Mouse (Mus musculus) ES-Bruce4 (cell line): ENCODE results near the gene Ssr3. TPM values are rescaled to one million over a fixed set of nuclear protein-coding genes. Genes with fewer than 3 reads are reported as not detected.

Experiments
- H3K27ac ChIP-seq: 2 replicates; pipeline ENCODE4 v1.5.1; 2012; ENCODE audit warnings: low read length, inconsistent platforms; ENCODE audit not compliant: insufficient read depth
- H3K27me3 ChIP-seq: 2 replicates; pipeline ENCODE4 v1.6.1; 2012; ENCODE audit warnings: mild to moderate bottlenecking, low read length, inconsistent platforms; ENCODE audit not compliant: control insufficient read depth, poor library complexity, insufficient read depth, severe bottlenecking
- H3K36me3 ChIP-seq: 2 replicates; pipeline ENCODE4 v1.6.1; 2012; ENCODE audit warnings: inconsistent platforms, mild to moderate bottlenecking, low read length, moderate library complexity; ENCODE audit not compliant: control insufficient read depth, poor library complexity, insufficient read depth, severe bottlenecking
- H3K4me1 ChIP-seq: one replicate; pipeline ENCODE4 v1.8.1; 2011; ENCODE audit warnings: low read length; ENCODE audit not compliant: control insufficient read depth, insufficient read depth
- H3K4me3 ChIP-seq: 2 replicates; pipeline ENCODE4 v1.5.1; 2011; ENCODE audit warnings: low read depth, mild to moderate bottlenecking, low read length
- H3K9ac ChIP-seq: 2 replicates; pipeline ENCODE4 v1.6.1; 2012; ENCODE audit warnings: low read depth, mild to moderate bottlenecking, inconsistent platforms; ENCODE audit not compliant: poor library complexity, severe bottlenecking
- H3K9me3 ChIP-seq: replicated peaks from 2 replicates; pipeline ENCODE4 v1.6.1; 2012; ENCODE audit warnings: mild to moderate bottlenecking, low read length, inconsistent platforms; ENCODE audit not compliant: control insufficient read depth, poor library complexity, insufficient read depth, severe bottlenecking
- CTCF ChIP-seq: IDR thresholded peaks from one replicate; pipeline ENCODE4 v1.8.1; 2011; ENCODE audit warnings: low read depth, low read length
- EP300 ChIP-seq: IDR thresholded peaks from 2 replicates; pipeline ENCODE4 v1.6.1; 2011; ENCODE audit warnings: low read depth, low read length; ENCODE audit not compliant: insufficient read depth
- POLR2A ChIP-seq: IDR thresholded peaks from one replicate; pipeline ENCODE4 v1.8.1; 2011; ENCODE audit warnings: low read length; ENCODE audit not compliant: insufficient read depth
- polyA plus RNA-seq: library from polyadenylated mRNA; stranded (reverse); fragments of >200 nt; gene quantifications from 2 replicates; pipeline ENCODE4 v1.2.4, GENCODE M21; 2011; ENCODE audit warnings: low read depth; ENCODE audit not compliant: missing spikeins, insufficient read depth, insufficient read length

The Ssr3 gene
- polyA plus RNA-seq, 1 experiment = 237 TPM

DNA sequence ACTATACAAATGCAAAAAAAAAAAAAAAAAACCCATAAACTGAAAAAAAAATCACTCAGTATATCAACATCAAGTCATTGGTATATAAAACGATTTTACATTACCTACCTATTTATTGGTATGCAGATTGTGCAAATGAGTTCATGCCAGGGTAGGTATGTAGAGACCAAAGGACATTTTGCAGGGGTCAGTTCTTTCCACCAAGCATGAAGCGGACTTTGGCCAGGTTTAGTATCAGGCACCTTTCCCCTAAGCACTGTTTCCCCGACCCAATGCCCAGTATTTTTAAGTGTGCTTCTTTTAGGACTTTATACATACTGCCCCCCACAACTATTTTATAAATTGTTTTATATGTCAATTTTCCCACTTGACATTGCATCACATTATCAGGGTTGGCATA lies 27.3 kb upstream of the Ssr3 start:
- no peak overlapping the region for H3K27ac ChIP-seq
- no peak for TF ChIP-seq CTCF
- no peak for TF ChIP-seq POLR2A
- TF ChIP-seq EP300 = no peak

DNA sequence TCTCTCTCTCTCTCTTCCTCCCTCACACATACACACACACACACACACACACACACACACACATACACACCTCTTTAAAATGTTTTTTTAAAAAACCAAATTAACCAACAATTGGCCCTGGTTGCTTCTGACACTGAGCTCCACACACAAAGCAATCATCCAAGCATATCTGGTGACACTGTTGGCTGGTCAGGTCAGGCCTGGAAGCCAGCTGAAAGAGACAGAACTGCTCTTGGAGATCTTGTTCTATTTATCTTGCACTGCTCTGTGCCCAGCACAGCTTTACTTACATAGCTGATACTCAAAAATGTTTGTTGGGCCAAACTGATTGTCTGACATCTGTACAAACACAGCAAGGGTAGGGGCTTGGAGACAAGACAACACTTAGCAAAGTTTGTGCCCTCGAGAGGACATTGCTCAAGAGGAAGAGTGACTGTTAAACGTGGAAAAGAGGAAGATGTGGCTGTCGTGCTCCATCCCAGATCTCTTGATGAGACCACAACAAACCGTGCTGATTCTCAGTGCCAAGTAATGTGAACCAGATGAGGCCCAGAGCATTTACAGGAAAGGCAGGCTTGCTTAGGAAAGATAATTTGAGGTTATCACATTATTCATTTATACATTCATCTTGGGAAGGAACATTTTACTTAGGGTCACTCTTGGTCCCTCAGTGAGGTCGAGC lies 25.6 kb upstream of the Ssr3 start:
- Histone ChIP-seq H3K27ac (no peak overlapping the region), H3K4me3 (no peak overlapping the region), H3K36me3 (no peaks in the 10 kb centered on the region), H3K4me1 (no peaks in the 10 kb centered on the region), H3K9ac (no peak overlapping the region), H3K9me3 (no peaks in the 10 kb centered on the region), H3K27me3 (0 out of 2 replicates have a peak, but pooled peaks cover 1% of the 10 kb centered on the region)
- TF ChIP-seq EP300 (no peak), POLR2A (no peak), CTCF (no peak)

More for the DNA sequence above, 27.3 kb upstream of the Ssr3 start:
- H3K4me1 ChIP-seq = no peaks in the 10 kb centered on the region
- H3K9me3 ChIP-seq = no peaks in the 10 kb centered on the region
- H3K4me3 ChIP-seq = no peak overlapping the region
- no peak overlapping the region for H3K9ac ChIP-seq
- H3K36me3 ChIP-seq = no peaks in the 10 kb centered on the region
- 0 out of 2 replicates have a peak, but pooled peaks cover under 1% of the 10 kb centered on the region for H3K27me3 ChIP-seq

DNA sequence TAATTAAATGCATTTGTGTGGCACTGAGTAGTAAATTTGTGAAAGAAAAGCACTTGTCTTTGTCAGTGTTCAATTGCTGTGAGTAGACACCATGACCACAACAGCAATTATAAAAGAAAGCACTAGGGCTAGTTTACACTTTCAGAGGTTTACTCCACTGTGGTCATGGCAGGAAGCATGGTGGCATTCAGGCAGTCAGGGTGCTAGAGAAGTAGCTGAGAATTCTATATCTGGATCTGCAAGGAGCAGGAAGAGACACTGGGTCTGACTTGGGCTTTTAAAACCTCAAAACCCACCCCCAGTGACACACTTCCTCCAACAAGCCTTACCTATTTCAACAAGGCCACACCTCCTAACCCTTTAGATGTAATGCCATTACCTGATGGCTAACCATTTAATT lies 24.1 kb upstream of the Ssr3 start:
- H3K36me3 ChIP-seq = no peaks in the 10 kb centered on the region
- no peaks in the 10 kb centered on the region for H3K4me1 ChIP-seq
- H3K27ac ChIP-seq = no peak overlapping the region
- H3K9me3 ChIP-seq = no peaks in the 10 kb centered on the region
- 0 out of 2 replicates have a peak, but pooled peaks cover 1% of the 10 kb centered on the region for H3K27me3 ChIP-seq
- TF ChIP-seq POLR2A = no peak
- no peak for TF ChIP-seq CTCF
- no peak for TF ChIP-seq EP300
- H3K9ac ChIP-seq = no peak overlapping the region
- H3K4me3 ChIP-seq = no peak overlapping the region

DNA sequence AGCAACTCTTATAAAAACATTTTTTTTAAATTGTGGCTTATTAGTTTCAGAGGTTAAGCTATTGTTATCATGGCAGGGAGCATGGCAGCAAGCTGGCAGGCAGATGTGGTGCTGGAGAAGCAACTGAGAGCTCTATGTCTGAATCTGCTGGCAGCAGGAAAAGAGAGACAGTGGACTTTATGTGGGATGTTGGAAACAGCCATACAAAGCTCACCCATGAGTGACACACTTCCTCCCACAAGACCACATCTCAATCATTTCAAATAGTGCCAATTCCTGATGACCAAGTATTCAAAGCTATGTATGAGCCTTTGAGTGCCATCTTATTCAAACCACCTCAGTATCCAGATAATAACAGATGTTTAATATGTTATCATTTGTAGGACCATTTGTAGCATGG lies 15.5 kb upstream of the Ssr3 start:
- Histone ChIP-seq H3K4me3 (no peak overlapping the region), H3K9ac (no peak overlapping the region), H3K27me3 (no peaks in the 10 kb centered on the region), H3K27ac (no peak overlapping the region), H3K4me1 (no peaks in the 10 kb centered on the region), H3K9me3 (no peaks in the 10 kb centered on the region), H3K36me3 (no peaks in the 10 kb centered on the region)
- TF ChIP-seq POLR2A (no peak), CTCF (no peak), EP300 (no peak)

DNA sequence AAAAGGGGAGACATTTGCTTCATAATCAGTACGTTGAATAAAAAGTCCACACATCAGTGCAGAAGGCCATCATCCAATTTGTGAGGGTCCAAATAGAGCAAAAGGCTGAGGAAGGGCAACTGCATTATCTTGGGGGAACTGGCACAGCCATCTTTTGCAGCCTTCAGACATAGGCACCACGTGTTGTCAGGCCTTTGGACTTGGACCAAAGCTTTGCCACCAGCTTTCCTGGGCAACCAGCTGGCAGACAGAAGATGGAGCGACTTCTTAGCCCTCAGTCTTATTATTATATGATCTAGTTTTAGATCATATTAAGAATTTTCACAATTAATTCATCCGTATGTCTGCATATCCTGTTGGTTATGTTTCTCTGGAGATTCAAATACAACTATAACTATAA lies 13.4 kb upstream of the Ssr3 start:
- Histone ChIP-seq H3K4me3 (no peak overlapping the region), H3K9me3 (no peaks in the 10 kb centered on the region), H3K27me3 (no peaks in the 10 kb centered on the region), H3K9ac (no peak overlapping the region), H3K27ac (no peak overlapping the region), H3K36me3 (no peaks in the 10 kb centered on the region), H3K4me1 (no peaks in the 10 kb centered on the region)
- TF ChIP-seq EP300 (no peak), CTCF (no peak), POLR2A (no peak)

DNA sequence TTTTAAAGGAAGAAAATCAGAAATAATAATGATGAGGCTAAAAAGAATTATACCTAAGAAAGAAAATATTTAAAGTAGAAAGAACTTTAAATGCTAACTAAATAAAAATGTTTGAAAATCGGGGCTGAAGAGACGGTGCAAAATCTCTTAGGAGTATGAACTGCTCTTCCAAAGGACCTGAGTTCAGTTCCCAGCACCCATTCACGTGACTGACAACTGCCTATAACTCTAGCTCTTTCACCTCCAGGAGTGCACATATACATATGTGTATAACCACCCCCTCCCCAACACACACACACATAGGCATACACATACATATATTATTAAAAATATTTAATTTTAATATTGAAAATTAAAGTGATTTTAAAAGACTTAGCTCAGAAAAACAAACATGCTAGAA lies 5.1 kb upstream of the Ssr3 start:
- no peaks in the 10 kb centered on the region for H3K27me3 ChIP-seq
- no peak overlapping the region for H3K9ac ChIP-seq
- no peaks in the 10 kb centered on the region for H3K9me3 ChIP-seq
- no peaks in the 10 kb centered on the region for H3K4me1 ChIP-seq
- no peak overlapping the region for H3K4me3 ChIP-seq
- TF ChIP-seq EP300 (no peak), POLR2A (no peak), CTCF (no peak)
- no peaks in the 10 kb centered on the region for H3K36me3 ChIP-seq
- no peak overlapping the region for H3K27ac ChIP-seq
